Mouse (Mus musculus): ENCODE data around the gene 4933409G03Rik. TPM values are rescaled to one million over a fixed set of nuclear protein-coding genes. Genes with fewer than 3 reads are reported as not detected.

4933409G03Rik gene
- polyA plus RNA-seq, 1 experiment from 2014 or later = not detected

Other genes with a start within 250 kb of the 4933409G03Rik start
- gene Stk39, start 110.1 kb upstream of the 4933409G03Rik start, polyA plus RNA-seq (2014; fragmentation: Nextera tagmentation; extraction: Ambion mirVana) = 39.5 and 41.1 TPM in 2 replicates
- gene 4932414N04Rik, start 74.1 kb downstream of the 4933409G03Rik start, polyA plus RNA-seq (2014; fragmentation: Nextera tagmentation; extraction: Ambion mirVana) = not detected in 2 replicates

Data from neural tube, embryonic 11.5 days (tissue).